Mouse (Mus musculus) limb, embryonic 10.5 days (tissue): ENCODE data around the gene Ssr1. TPM values are rescaled to one million over a fixed set of nuclear protein-coding genes. Genes with fewer than 3 reads are reported as not detected.

Source experiments
- DNase-seq: peaks from one replicate; pipeline ENCODE4 v3.0.0-alpha.2; 2017; ENCODE audit warnings: low spot score
- H3K27ac ChIP-seq: fragments of 300-500 bp; sonication (generic); 2 replicates; pipeline ENCODE4 v1.5.1; 2016; ENCODE audit warnings: mild to moderate bottlenecking
- H3K27me3 ChIP-seq: fragments of 300-500 bp; sonication (generic); 2 replicates; pipeline ENCODE4 v1.6.1; 2016; ENCODE audit warnings: low read depth, mild to moderate bottlenecking; ENCODE audit not compliant: poor library complexity, severe bottlenecking
- H3K36me3 ChIP-seq: fragments of 300-500 bp; sonication (generic); 2 replicates; pipeline ENCODE4 v1.6.1; 2016; ENCODE audit warnings: mild to moderate bottlenecking, moderate library complexity
- H3K4me1 ChIP-seq: fragments of 300-500 bp; sonication (generic); 2 replicates; pipeline ENCODE4 v1.6.1; 2016
- H3K4me3 ChIP-seq: fragments of 300-500 bp; sonication (generic); 2 replicates; pipeline ENCODE4 v1.5.1; 2016; ENCODE audit warnings: mild to moderate bottlenecking, moderate library complexity
- H3K9me3 ChIP-seq: fragments of 300-500 bp; sonication (generic); replicated peaks from 2 replicates; pipeline ENCODE4 v1.6.1; 2016; ENCODE audit warnings: mild to moderate bottlenecking
- WGBS: fragments of 180-500 bp; shearing (Covaris S2); methylation state at CpG from one replicate; pipeline ENCODE4 v1.1.7; 2016; 5-methylcytosine and 5-hydroxymethylcytosine counted together
- polyA plus RNA-seq: library from polyadenylated mRNA; unstranded; fragments of >200 nt; fragmentation: Nextera tagmentation; extraction: Ambion mirVana; gene quantifications from 2 replicates; pipeline ENCODE4 v1.2.1, GENCODE M21; 2016

Ssr1 gene
- polyA plus RNA-seq, 1 experiment from 2014 or later = 114 TPM

GRCm38 (mm10) chr13:38007972-38008371 lies 14.0 kb upstream of the Ssr1 start:
- Histone ChIP-seq H3K9me3 (no peaks in the 10 kb centered on the region), H3K27me3 (no peaks in the 10 kb centered on the region), H3K36me3 (no peaks in the 10 kb centered on the region), H3K27ac (no peak overlapping the region), H3K4me3 (no peak overlapping the region), H3K4me1 (no peaks in the 10 kb centered on the region)
- no peak for DNase-seq
- 95% methylated on average over 2 of the region's 2 CpGs for WGBS

DNA sequence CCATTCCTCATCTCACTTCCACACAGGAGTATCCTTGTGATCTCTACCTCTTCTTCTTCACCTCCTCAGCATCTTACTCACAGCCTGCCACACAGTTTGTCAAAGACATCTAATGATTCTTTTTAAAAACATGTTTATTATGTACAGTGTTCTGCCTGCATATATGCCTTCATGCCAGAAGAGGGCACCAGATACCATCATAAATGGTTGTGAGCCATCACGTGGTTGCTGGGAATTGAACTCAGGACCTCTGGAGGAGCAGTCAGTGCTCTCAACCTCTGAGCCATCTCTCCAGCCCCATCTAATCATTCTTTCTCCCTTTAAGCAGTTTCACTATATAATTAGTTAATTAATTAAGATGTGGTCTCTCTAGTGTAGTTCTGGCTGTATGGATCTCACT lies 8.4 kb upstream of the Ssr1 start:
- Histone ChIP-seq H3K27ac (no peak overlapping the region), H3K4me1 (no peaks in the 10 kb centered on the region), H3K4me3 (no peak overlapping the region), H3K9me3 (no peaks in the 10 kb centered on the region), H3K36me3 (no peaks in the 10 kb centered on the region), H3K27me3 (no peaks in the 10 kb centered on the region)
- 44% methylated on average over 1 of the region's 1 CpGs for WGBS
- no peak for DNase-seq

DNA sequence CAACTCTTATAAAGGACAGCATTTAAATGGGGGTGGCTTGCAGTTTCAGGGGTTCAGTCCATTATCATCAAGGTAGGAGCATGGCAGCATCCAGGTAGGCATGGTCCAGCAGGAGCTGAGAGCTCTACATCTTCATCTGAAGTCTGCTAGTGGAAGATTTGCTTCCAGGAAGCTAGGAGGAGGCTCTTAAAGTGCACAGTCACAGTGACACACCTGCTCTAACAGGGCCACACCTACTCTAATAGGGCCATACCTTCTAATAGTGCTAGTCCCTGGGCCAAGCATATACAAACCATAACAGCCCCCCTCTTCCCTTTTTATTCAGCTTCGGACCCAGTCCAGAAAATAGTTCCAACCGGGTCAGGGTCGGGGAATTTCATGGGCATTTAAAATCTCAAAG lies 5.7 kb upstream of the Ssr1 start:
- no peak overlapping the region for H3K4me3 ChIP-seq
- 88% methylated on average over 3 of the region's 3 CpGs for WGBS
- H3K27ac ChIP-seq = no peak overlapping the region
- H3K9me3 ChIP-seq = no peaks in the 10 kb centered on the region
- H3K4me1 ChIP-seq = no peaks in the 10 kb centered on the region
- H3K36me3 ChIP-seq = no peaks in the 10 kb centered on the region
- DNase-seq = no peak
- no peaks in the 10 kb centered on the region for H3K27me3 ChIP-seq

DNA sequence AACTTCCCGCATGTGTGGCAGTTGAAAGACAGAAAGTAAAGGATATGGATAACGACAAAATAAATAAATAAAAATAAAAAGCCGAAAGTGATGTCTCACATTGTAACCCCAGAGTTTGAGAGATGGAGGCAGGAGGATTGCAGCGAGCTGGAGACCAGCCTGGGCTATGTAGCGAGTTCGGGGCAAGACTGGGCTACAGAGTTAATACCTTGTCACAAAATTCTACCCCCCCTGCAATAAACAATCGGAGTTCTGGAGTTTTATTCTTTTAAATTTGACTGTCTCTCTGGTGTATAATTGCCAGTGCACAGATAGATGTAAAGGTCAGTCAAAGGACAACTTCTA lies 360 bp upstream of the Ssr1 start:
- Histone ChIP-seq H3K4me1 (peaks cover 15% of the 10 kb centered on the region), H3K27me3 (no peaks in the 10 kb centered on the region), H3K36me3 (peaks cover 25% of the 10 kb centered on the region), H3K27ac (peak overlapping the region; percentile 98), H3K9me3 (no peaks in the 10 kb centered on the region), H3K4me3 (peak overlapping the region; percentile 94)
- WGBS = 26% methylated on average over 7 of the region's 7 CpGs
- no peak for DNase-seq

- peak overlapping the region; percentile 98 for H3K27ac ChIP-seq
- DNase-seq = no peak
- H3K4me1 ChIP-seq = peaks cover 15% of the 10 kb centered on the region
- peaks cover 35% of the 10 kb centered on the region for H3K36me3 ChIP-seq
- no peaks in the 10 kb centered on the region for H3K9me3 ChIP-seq
- H3K27me3 ChIP-seq = no peaks in the 10 kb centered on the region
- H3K4me3 ChIP-seq = peak overlapping the region; percentile 94
- WGBS = under 1% methylated on average over 17 of the region's 17 CpGs
Measured at GRCm38 (mm10) chr13:37993376-37993703, 677 bp downstream of the Ssr1 start.

DNA sequence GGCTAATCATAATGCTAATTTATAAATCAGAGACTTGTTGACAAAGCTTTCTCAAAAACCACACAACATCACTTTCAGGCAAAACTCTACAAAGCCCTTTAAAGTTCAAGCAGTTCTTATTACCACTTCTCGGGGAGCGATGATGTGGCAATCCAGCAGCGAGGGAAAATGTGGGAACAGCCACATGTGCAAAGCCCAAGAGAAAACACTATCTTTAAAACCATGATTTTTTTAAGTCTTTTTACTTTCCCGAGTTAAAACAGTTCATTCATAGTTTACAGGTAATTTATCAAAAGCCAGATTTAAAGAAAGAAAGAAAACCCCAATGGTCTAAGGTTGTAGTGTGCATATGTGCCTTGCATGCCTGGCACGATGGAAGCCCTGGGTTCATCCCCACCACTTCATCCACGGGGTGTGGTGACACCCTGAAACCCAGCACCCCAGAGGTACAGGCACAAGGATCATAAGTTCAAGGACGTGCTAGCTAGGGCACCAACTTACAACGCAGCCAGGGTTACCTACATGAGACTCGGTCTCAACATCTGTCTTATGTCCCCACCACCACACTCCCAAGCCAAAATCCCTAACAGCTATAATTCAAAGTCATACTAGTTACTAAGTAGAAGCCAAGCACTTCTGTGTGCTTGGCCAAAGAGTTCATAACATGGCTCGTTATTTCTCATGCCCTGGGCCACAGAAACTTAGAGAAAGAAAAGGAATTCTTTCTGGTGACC lies 1.2 kb downstream of the Ssr1 start:
- peak; percentile 44 for DNase-seq
- no peaks in the 10 kb centered on the region for H3K27me3 ChIP-seq
- WGBS = 20% methylated on average over 10 of the region's 10 CpGs
- H3K4me3 ChIP-seq = peak overlapping the region; percentile 94
- peaks cover 15% of the 10 kb centered on the region for H3K4me1 ChIP-seq
- H3K9me3 ChIP-seq = no peaks in the 10 kb centered on the region
- H3K27ac ChIP-seq = peak overlapping the region; percentile 98
- H3K36me3 ChIP-seq = peaks cover 41% of the 10 kb centered on the region

DNA sequence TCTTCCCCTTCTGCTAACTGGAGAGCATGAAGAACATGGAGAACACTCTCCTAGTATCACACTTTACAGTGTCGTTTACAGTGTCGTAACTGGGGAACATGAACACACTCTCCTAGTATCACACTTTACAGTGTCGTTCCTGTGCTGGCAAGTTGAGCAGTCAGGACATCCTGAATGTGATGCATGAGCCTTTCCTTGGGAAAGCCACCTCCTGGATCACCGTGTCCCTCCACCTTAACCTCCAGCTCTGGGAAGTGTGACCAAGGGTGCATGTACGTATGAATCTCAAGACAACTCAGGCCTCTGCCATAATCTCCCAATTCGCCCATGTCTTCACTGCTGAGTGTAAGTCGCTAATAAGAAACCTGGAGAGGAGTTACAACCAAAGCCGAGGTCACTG lies 4.3 kb downstream of the Ssr1 start:
- H3K27ac ChIP-seq = no peak overlapping the region
- no peak for DNase-seq
- no peaks in the 10 kb centered on the region for H3K9me3 ChIP-seq
- no peak overlapping the region for H3K4me3 ChIP-seq
- no peaks in the 10 kb centered on the region for H3K27me3 ChIP-seq
- H3K4me1 ChIP-seq = peaks cover 15% of the 10 kb centered on the region
- 94% methylated on average over 8 of the region's 8 CpGs for WGBS
- peaks cover 72% of the 10 kb centered on the region for H3K36me3 ChIP-seq

- peaks cover 100% of the 10 kb centered on the region for H3K36me3 ChIP-seq
- H3K27me3 ChIP-seq = no peaks in the 10 kb centered on the region
- no peak overlapping the region for H3K27ac ChIP-seq
- no peak overlapping the region for H3K4me3 ChIP-seq
- H3K4me1 ChIP-seq = no peaks in the 10 kb centered on the region
- H3K9me3 ChIP-seq = no peaks in the 10 kb centered on the region
- 93% methylated on average over 10 of the region's 10 CpGs for WGBS
- DNase-seq = no peak
Measured at GRCm38 (mm10) chr13:37986166-37986565, 7.9 kb downstream of the Ssr1 start.

DNA sequence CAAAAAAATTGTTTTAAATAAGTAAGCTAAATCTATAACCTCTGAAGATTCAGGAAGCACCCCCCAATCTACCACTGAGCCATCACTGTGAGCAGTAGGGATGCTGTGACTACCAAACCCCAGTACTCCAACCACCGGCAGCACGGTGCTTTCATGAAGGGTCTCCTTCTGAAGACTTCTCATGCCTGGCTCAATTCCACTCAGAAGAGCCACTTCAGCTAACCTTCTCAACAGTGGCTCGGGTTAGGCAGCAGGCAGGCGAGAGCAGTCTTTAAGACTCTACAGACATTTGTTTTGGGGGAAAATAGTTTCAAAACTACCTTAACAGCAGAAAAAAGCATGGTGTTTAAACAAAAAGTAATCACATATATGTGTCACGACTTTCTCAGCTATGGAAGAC lies 13.0 kb downstream of the Ssr1 start:
- Histone ChIP-seq H3K36me3 (peaks cover 100% of the 10 kb centered on the region), H3K9me3 (no peaks in the 10 kb centered on the region), H3K4me1 (no peaks in the 10 kb centered on the region), H3K27me3 (no peaks in the 10 kb centered on the region), H3K27ac (no peak overlapping the region), H3K4me3 (no peak overlapping the region)
- DNase-seq = no peak
- WGBS = 90% methylated on average over 5 of the region's 5 CpGs

GRCm38 (mm10) chr13:37980346-37980745 lies 13.7 kb downstream of the Ssr1 start:
- no peak for DNase-seq

GRCm38 (mm10) chr13:37979506-37979905 lies 14.5 kb downstream of the Ssr1 start:
- H3K27me3 ChIP-seq = no peaks in the 10 kb centered on the region
- no peak overlapping the region for H3K27ac ChIP-seq
- 94% methylated on average over 12 of the region's 12 CpGs for WGBS
- no peak for DNase-seq
- no peaks in the 10 kb centered on the region for H3K4me1 ChIP-seq
- no peak overlapping the region for H3K4me3 ChIP-seq
- H3K9me3 ChIP-seq = no peaks in the 10 kb centered on the region
- peaks cover 94% of the 10 kb centered on the region for H3K36me3 ChIP-seq

More at GRCm38 (mm10) chr13:37980346-37980745, 13.7 kb downstream of the Ssr1 start:
- Histone ChIP-seq H3K4me1 (no peaks in the 10 kb centered on the region), H3K36me3 (peaks cover 99% of the 10 kb centered on the region), H3K4me3 (no peak overlapping the region), H3K9me3 (no peaks in the 10 kb centered on the region), H3K27me3 (no peaks in the 10 kb centered on the region), H3K27ac (no peak overlapping the region)
- WGBS = 96% methylated on average over 10 of the region's 10 CpGs

DNA sequence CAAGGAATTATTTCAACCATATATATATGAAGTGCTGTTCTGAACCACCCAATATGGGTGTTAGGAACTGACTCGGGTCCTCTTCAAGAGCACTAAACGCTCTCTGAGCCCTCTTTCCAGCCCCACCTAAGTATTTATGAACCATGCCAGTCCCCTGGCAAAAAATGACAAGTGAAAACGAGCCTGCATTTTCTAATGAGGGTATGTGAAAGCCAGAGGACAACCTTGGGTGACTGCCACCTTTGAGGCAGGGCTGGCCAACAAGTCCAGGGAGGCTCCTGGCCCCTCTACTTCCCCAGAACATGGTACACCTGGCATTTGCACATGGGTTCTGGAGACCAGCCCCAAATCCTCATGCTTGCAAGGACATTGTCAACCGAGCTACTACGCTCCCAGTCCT lies 19.3 kb downstream of the Ssr1 start:
- H3K4me3 ChIP-seq = no peak overlapping the region
- H3K27me3 ChIP-seq = no peaks in the 10 kb centered on the region
- H3K4me1 ChIP-seq = peaks cover 6% of the 10 kb centered on the region
- peaks cover 51% of the 10 kb centered on the region for H3K36me3 ChIP-seq
- H3K27ac ChIP-seq = no peak overlapping the region
- H3K9me3 ChIP-seq = no peaks in the 10 kb centered on the region
- 93% methylated on average over 5 of the region's 5 CpGs for WGBS
- DNase-seq = no peak

DNA sequence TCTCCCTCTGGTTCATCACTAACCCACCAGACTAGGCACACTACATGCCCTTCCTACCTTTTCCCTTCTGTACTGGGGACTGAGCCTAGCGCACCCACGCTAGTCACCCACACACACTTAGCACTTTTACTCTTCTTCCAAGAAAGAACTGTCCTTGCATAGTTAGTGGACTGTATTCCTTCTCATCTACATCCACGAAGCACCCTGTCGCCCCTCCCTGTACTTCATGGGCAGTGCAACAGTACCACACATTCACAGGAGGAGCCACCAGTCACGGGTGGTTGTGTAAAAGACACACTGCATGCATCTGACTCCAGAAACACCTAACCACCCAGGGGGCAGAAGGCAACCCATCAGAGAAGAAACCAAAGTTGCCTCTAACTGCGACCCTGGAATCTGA lies 20.0 kb downstream of the Ssr1 start:
- DNase-seq = no peak
- Histone ChIP-seq H3K4me1 (peaks cover 6% of the 10 kb centered on the region), H3K36me3 (peaks cover 44% of the 10 kb centered on the region), H3K9me3 (no peaks in the 10 kb centered on the region), H3K27me3 (no peaks in the 10 kb centered on the region), H3K4me3 (no peak overlapping the region), H3K27ac (no peak overlapping the region)
- WGBS = 90% methylated on average over 6 of the region's 6 CpGs
